Mouse (Mus musculus): ENCODE measurements at regions not wholly inside any gene's neighbourhood (a gene's known extent, or its start where the extent isn't known, plus 50 kb on each side); places are given as distances from the start of the nearest gene placed in this dataset.

DNA sequence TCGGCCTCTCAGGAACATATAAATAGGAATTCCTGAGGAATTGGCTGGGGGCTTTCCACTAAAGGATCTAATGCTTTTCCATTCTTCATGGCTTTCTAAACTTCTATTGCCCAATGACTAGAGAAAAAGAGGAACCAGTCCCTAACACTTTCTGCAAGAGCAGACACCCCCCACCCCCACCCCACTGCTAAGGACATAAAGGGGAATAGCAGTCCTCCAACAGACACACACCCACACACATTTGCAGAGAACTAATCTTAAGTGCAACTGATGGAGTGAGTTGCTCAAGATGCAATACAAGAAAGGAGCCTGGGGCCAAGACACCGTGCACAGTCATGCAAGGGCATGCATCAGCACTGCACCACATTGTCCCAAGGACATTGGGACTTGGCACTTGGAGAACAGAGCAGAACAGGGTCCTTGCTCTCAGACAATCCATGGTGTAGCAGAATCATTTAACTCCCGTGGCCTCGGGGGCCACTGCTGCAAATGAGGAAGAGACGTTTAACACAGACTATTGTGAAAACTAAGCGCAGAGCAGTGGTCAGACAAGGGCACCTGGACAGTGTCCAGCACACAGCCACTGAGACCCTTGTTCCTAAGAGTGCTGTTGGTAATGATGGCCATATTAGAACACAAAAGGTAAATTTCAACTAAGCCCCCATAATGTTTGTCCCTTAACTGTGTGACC lies 161.1 kb downstream of the Xpnpep1 start:
- ATAC-seq (ENCODE audit: low read depth): no peak
- 88% methylated on average over 6 of the region's 6 CpGs for WGBS

DNA sequence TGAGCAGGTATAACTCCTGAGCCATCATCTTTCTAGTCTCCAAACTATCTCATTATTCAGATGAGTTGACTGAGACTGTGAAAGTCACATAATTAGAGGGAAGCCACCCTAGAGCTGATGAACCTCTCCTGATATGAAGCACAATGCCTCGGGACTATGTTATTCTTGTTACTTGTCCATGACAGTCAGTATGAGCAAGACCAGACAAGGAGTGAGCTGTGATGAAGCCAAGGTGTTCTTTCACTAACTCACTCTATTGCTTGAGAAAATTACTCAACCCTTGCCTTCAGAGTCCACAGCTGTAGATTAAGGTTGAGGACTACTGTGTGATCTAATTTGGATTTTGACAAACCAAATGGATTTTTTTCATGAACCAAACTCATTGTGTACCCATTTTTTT lies 173.4 kb downstream of the Xpnpep1 start:
- H3K4me3 ChIP-seq (ENCODE audit: low read depth, low read length): no peak overlapping the region
- 91% methylated on average over 1 of the region's 1 CpGs for WGBS

More for the DNA sequence above, 161.1 kb downstream of the Xpnpep1 start:
- H3K27me3 ChIP-seq (ENCODE audit: control insufficient read depth, insufficient read depth, low read length): no peaks in the 10 kb centered on the region
- H3K9ac ChIP-seq (replicated peaks; ENCODE audit: low read depth, low read length): no peak overlapping the region
- H3K9me3 ChIP-seq (ENCODE audit: control insufficient read depth, low read length): no peaks in the 10 kb centered on the region
- no peak overlapping the region for H3K27ac ChIP-seq (ENCODE audit: low read depth, low read length)
- H3K4me1 ChIP-seq (ENCODE audit: control insufficient read depth, insufficient read depth, low read length): no peaks in the 10 kb centered on the region
- no peaks in the 10 kb centered on the region for H3K36me3 ChIP-seq (ENCODE audit: control insufficient read depth, insufficient read depth, low read length)
- no peak overlapping the region for H3K4me2 ChIP-seq (ENCODE audit: low read depth, low read length)
- H3K4me3 ChIP-seq (ENCODE audit: low read depth, low read length): no peak overlapping the region

GRCm38 (mm10) chr19:52861576-52861975 lies 178.4 kb downstream of the Xpnpep1 start:
- Histone ChIP-seq H3K4me3 (ENCODE audit: low read depth, low read length) (no peak overlapping the region), H3K9ac (replicated peaks; ENCODE audit: low read depth, low read length) (no peak overlapping the region), H3K4me1 (ENCODE audit: control insufficient read depth, insufficient read depth, low read length) (peaks cover 3% of the 10 kb centered on the region; the same call in 1 of the 2 replicates), H3K9me3 (ENCODE audit: control insufficient read depth, low read length) (no peaks in the 10 kb centered on the region), H3K36me3 (ENCODE audit: control insufficient read depth, insufficient read depth, low read length) (no peaks in the 10 kb centered on the region), H3K27ac (ENCODE audit: low read depth, low read length) (no peak overlapping the region), H3K27me3 (ENCODE audit: control insufficient read depth, insufficient read depth, low read length) (no peaks in the 10 kb centered on the region), H3K4me2 (ENCODE audit: low read depth, low read length) (peak overlapping the region; percentile 1; the same call in 1 of the 2 replicates)
- WGBS: 32% methylated on average over 9 of the region's 9 CpGs
- ATAC-seq (ENCODE audit: low read depth): no peak

More for the DNA sequence above, 173.4 kb downstream of the Xpnpep1 start:
- Histone ChIP-seq H3K4me2 (ENCODE audit: low read depth, low read length) (no peak overlapping the region), H3K9ac (replicated peaks; ENCODE audit: low read depth, low read length) (no peak overlapping the region), H3K27ac (ENCODE audit: low read depth, low read length) (no peak overlapping the region), H3K4me1 (ENCODE audit: control insufficient read depth, insufficient read depth, low read length) (peaks cover 3% of the 10 kb centered on the region; the same call in 1 of the 2 replicates), H3K27me3 (ENCODE audit: control insufficient read depth, insufficient read depth, low read length) (no peaks in the 10 kb centered on the region), H3K9me3 (ENCODE audit: control insufficient read depth, low read length) (no peaks in the 10 kb centered on the region), H3K36me3 (ENCODE audit: control insufficient read depth, insufficient read depth, low read length) (no peaks in the 10 kb centered on the region)
- no peak for ATAC-seq (ENCODE audit: low read depth)

- ATAC-seq (ENCODE audit: low read depth): no peak
- no peak overlapping the region for H3K9ac ChIP-seq (replicated peaks; ENCODE audit: low read depth, low read length)
- no peak overlapping the region for H3K4me3 ChIP-seq (ENCODE audit: low read depth, low read length)
- no peaks in the 10 kb centered on the region for H3K9me3 ChIP-seq (ENCODE audit: control insufficient read depth, low read length)
- no peaks in the 10 kb centered on the region for H3K4me1 ChIP-seq (ENCODE audit: control insufficient read depth, insufficient read depth, low read length)
- H3K27ac ChIP-seq (ENCODE audit: low read depth, low read length): no peak overlapping the region
- no peaks in the 10 kb centered on the region for H3K36me3 ChIP-seq (ENCODE audit: control insufficient read depth, insufficient read depth, low read length)
- 82% methylated on average over 7 of the region's 7 CpGs for WGBS
- H3K27me3 ChIP-seq (ENCODE audit: control insufficient read depth, insufficient read depth, low read length): no peaks in the 10 kb centered on the region
- H3K4me2 ChIP-seq (ENCODE audit: low read depth, low read length): no peak overlapping the region
Observed at GRCm38 (mm10) chr19:52854068-52854682, 185.8 kb downstream of the Xpnpep1 start.

GRCm38 (mm10) chr19:52816202-52816601 lies 223.8 kb downstream of the Xpnpep1 start:
- no peaks in the 10 kb centered on the region for H3K9me3 ChIP-seq (ENCODE audit: control insufficient read depth, low read length)
- H3K36me3 ChIP-seq (ENCODE audit: control insufficient read depth, insufficient read depth, low read length): no peaks in the 10 kb centered on the region
- WGBS: 86% methylated on average over 7 of the region's 7 CpGs
- no peak overlapping the region for H3K27ac ChIP-seq (ENCODE audit: low read depth, low read length)
- no peak overlapping the region for H3K4me3 ChIP-seq (ENCODE audit: low read depth, low read length)
- ATAC-seq (ENCODE audit: low read depth): no peak
- no peaks in the 10 kb centered on the region for H3K27me3 ChIP-seq (ENCODE audit: control insufficient read depth, insufficient read depth, low read length)
- H3K4me1 ChIP-seq (ENCODE audit: control insufficient read depth, insufficient read depth, low read length): no peaks in the 10 kb centered on the region
- no peak overlapping the region for H3K4me2 ChIP-seq (ENCODE audit: low read depth, low read length)
- no peak overlapping the region for H3K9ac ChIP-seq (replicated peaks; ENCODE audit: low read depth, low read length)

DNA sequence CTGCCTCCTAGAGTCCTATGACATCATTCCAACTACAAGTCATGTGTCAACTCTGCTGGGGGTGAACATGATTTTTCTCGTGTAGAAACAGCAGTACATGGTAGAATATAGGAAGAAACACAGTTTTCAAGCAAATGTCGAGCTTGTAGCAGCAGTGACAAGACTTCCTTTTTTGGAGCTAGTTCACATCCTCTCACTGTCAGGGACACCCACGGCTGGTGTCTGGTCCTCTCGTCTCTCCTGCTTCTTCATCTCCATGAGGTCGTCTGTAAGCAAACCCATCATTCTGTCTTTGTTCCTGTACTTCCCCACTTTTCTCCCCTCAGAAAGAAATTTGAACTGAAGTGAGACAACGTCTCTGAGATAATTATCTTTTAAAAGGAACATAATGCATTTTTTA lies 228.0 kb downstream of the Xpnpep1 start:
- 82% methylated on average over 6 of the region's 6 CpGs for WGBS
- no peaks in the 10 kb centered on the region for H3K36me3 ChIP-seq (ENCODE audit: control insufficient read depth, insufficient read depth, low read length)
- ATAC-seq (ENCODE audit: low read depth): no peak
- H3K4me1 ChIP-seq (ENCODE audit: control insufficient read depth, insufficient read depth, low read length): no peaks in the 10 kb centered on the region
- no peak overlapping the region for H3K4me2 ChIP-seq (ENCODE audit: low read depth, low read length)
- no peak overlapping the region for H3K4me3 ChIP-seq (ENCODE audit: low read depth, low read length)
- H3K27me3 ChIP-seq (ENCODE audit: control insufficient read depth, insufficient read depth, low read length): no peaks in the 10 kb centered on the region
- H3K27ac ChIP-seq (ENCODE audit: low read depth, low read length): no peak overlapping the region
- no peak overlapping the region for H3K9ac ChIP-seq (replicated peaks; ENCODE audit: low read depth, low read length)
- no peaks in the 10 kb centered on the region for H3K9me3 ChIP-seq (ENCODE audit: control insufficient read depth, low read length)

DNA sequence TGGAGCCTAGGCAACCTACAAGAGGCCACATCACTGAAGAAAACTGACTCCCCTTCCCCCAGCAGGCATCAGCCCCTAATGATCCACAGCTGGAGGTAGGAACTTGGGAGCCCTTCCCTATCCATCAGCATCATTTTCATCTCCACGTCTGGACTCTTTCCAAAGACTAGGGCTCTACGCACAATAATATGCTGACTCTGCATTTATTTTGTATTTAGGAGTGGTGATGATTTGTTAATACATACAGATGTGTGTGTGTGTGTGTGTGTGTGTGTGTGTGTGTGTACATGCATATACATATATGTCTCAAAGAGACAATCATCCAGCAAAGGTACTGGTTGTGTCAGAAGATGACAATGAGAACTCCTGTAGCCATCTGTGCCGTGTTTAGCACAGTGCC lies 251.2 kb downstream of the Xpnpep1 start:
- WGBS: 77% methylated on average over 3 of the region's 3 CpGs
- ATAC-seq (ENCODE audit: low read depth): no peak

GRCm38 (mm10) chr19:52768761-52769388 lies 271.1 kb downstream of the Xpnpep1 start:
- H3K4me2 ChIP-seq (ENCODE audit: low read depth, low read length): no peak overlapping the region
- no peaks in the 10 kb centered on the region for H3K9me3 ChIP-seq (ENCODE audit: control insufficient read depth, low read length)
- H3K36me3 ChIP-seq (ENCODE audit: control insufficient read depth, insufficient read depth, low read length): no peaks in the 10 kb centered on the region
- no peaks in the 10 kb centered on the region for H3K4me1 ChIP-seq (ENCODE audit: control insufficient read depth, insufficient read depth, low read length)
- no peak overlapping the region for H3K9ac ChIP-seq (replicated peaks; ENCODE audit: low read depth, low read length)
- H3K4me3 ChIP-seq (ENCODE audit: low read depth, low read length): no peak overlapping the region
- no peak for ATAC-seq (ENCODE audit: low read depth)
- H3K27ac ChIP-seq (ENCODE audit: low read depth, low read length): no peak overlapping the region
- no peaks in the 10 kb centered on the region for H3K27me3 ChIP-seq (ENCODE audit: control insufficient read depth, insufficient read depth, low read length)
- 85% methylated on average over 4 of the region's 4 CpGs for WGBS

More for the DNA sequence above, 251.2 kb downstream of the Xpnpep1 start:
- Histone ChIP-seq H3K9me3 (ENCODE audit: control insufficient read depth, low read length) (no peaks in the 10 kb centered on the region), H3K27me3 (ENCODE audit: control insufficient read depth, insufficient read depth, low read length) (no peaks in the 10 kb centered on the region), H3K4me2 (ENCODE audit: low read depth, low read length) (no peak overlapping the region), H3K27ac (ENCODE audit: low read depth, low read length) (no peak overlapping the region), H3K4me3 (ENCODE audit: low read depth, low read length) (no peak overlapping the region), H3K4me1 (ENCODE audit: control insufficient read depth, insufficient read depth, low read length) (peaks cover 3% of the 10 kb centered on the region; the same call in 1 of the 2 replicates), H3K9ac (replicated peaks; ENCODE audit: low read depth, low read length) (no peak overlapping the region), H3K36me3 (ENCODE audit: control insufficient read depth, insufficient read depth, low read length) (no peaks in the 10 kb centered on the region)

DNA sequence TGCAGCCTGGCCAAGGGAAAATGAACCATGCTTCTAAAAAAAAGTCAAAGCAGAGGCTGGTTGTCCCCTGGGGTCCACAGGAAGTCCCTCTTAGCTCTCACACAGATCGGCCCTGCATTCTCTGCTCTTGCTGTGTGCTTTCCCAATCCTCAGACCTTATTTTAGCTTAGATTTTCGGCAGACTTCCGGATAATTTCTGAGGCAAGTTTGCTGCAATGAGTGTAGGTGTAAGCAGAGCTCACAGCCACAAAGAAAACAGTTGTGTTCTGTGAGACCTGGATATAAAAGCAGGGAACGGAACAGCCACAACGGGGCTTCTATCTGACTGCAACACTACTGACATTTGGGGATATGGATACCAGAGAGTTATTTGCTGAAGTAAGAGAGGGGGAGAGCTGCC lies 271.9 kb downstream of the Xpnpep1 start:
- Histone ChIP-seq H3K36me3 (ENCODE audit: control insufficient read depth, insufficient read depth, low read length) (no peaks in the 10 kb centered on the region), H3K27me3 (ENCODE audit: control insufficient read depth, insufficient read depth, low read length) (no peaks in the 10 kb centered on the region), H3K4me2 (ENCODE audit: low read depth, low read length) (no peak overlapping the region), H3K4me3 (ENCODE audit: low read depth, low read length) (no peak overlapping the region), H3K9me3 (ENCODE audit: control insufficient read depth, low read length) (no peaks in the 10 kb centered on the region), H3K27ac (ENCODE audit: low read depth, low read length) (no peak overlapping the region), H3K4me1 (ENCODE audit: control insufficient read depth, insufficient read depth, low read length) (no peaks in the 10 kb centered on the region), H3K9ac (replicated peaks; ENCODE audit: low read depth, low read length) (no peak overlapping the region)
- ATAC-seq (ENCODE audit: low read depth): no peak
- 83% methylated on average over 5 of the region's 5 CpGs for WGBS

Measured in neural tube, embryonic 14.5 days (tissue).